In genomic region chr4:155019336-155019847, GRCm38 (mm10) we compare ENCODE assay signal across 9 mouse cellular contexts. TPM values are rescaled to one million over a fixed set of nuclear protein-coding genes. Genes with fewer than 3 reads are reported as not detected.
DNase-seq lines count a peak whose midpoint lies in the region; ATAC-seq and TF ChIP-seq lines count a peak whose summit lies in the region.
"Had no signal": no experiment of that assay in that cellular context is flagged by ENCODE, and none has a peak within 500 bp of the region (broad histone marks: within the 10 kb centered on the region; RNA-seq: fewer than 3 reads in every experiment).

No protein-coding gene starts in this region.

- peak; percentile 9 to 12 for DNase-seq in heart, adult 18-20 months
- no peak for DNase-seq in heart, adult 11 months
- peak; percentile 12 for DNase-seq in NIH3T3 (ENCODE audit: low read depth)
- peak; percentile 75 to 87 for DNase-seq in lung, postnatal 4 days
- peak; percentile 27 for DNase-seq in urinary bladder, postnatal 25 days (ENCODE audit: low spot score)
- no peak for DNase-seq in layer of hippocampus, postnatal 14 days (ENCODE audit: low spot score in 2 of 2)

- ATAC-seq in embryonic facial prominence, embryonic 12.5 days (ENCODE audit: insufficient number of reproducible peaks, insufficient read depth, low FRiP score, low TSS enrichment): peak; percentile 5; the same call in 1 of the 2 replicates
- ATAC-seq in intestine, postnatal 0 days: peak; percentile 61

- H3K36me3 ChIP-seq in embryonic facial prominence, embryonic 12.5 days: no peaks in the 10 kb centered on the region
- H3K36me3 ChIP-seq in intestine, postnatal 0 days (ENCODE audit: control insufficient read depth, insufficient read depth): no peaks in the 10 kb centered on the region

- H3K27ac ChIP-seq in embryonic facial prominence, embryonic 12.5 days: no peak overlapping the region
- H3K27ac ChIP-seq in intestine, postnatal 0 days (ENCODE audit: low read depth, low read length): no peak overlapping the region

- 0% methylated on average over 10 of the region's 10 CpGs for WGBS in embryonic facial prominence, embryonic 12.5 days
- WGBS in intestine, postnatal 0 days: under 1% methylated on average over 10 of the region's 10 CpGs

- peaks cover 22% of the 10 kb centered on the region for H3K4me1 ChIP-seq in embryonic facial prominence, embryonic 12.5 days
- peaks cover 5% of the 10 kb centered on the region; the same call in 1 of the 2 replicates for H3K4me1 ChIP-seq in intestine, postnatal 0 days (replicated peaks; ENCODE audit: control insufficient read depth, insufficient read depth, low read length)

- H3K4me2 ChIP-seq in embryonic facial prominence, embryonic 12.5 days (replicated peaks): peak overlapping the region; percentile 41
- peak overlapping the region; percentile 50 for H3K4me2 ChIP-seq in intestine, postnatal 0 days (replicated peaks; ENCODE audit: low read depth)

- TF ChIP-seq CTCF in intestine, postnatal 0 days (IDR thresholded peaks at IDR 0.05; ENCODE audit: low read depth): no peak

- no peaks in the 10 kb centered on the region for H3K9me3 ChIP-seq in embryonic facial prominence, embryonic 12.5 days
- H3K9me3 ChIP-seq in intestine, postnatal 0 days (ENCODE audit: control insufficient read depth): no peaks in the 10 kb centered on the region

- peak overlapping the region; percentile 16; the same call in 1 of the 2 replicates for H3K4me3 ChIP-seq in embryonic facial prominence, embryonic 12.5 days
- H3K4me3 ChIP-seq in intestine, postnatal 0 days (ENCODE audit: low read depth, low read length): no peak overlapping the region
- H3K4me3 ChIP-seq: myocyte had no signal

- no peak overlapping the region for H3K9ac ChIP-seq in embryonic facial prominence, embryonic 12.5 days
- H3K9ac ChIP-seq in intestine, postnatal 0 days (ENCODE audit: low read depth, low read length): no peak overlapping the region

- no peaks in the 10 kb centered on the region for H3K27me3 ChIP-seq in embryonic facial prominence, embryonic 12.5 days
- no peaks in the 10 kb centered on the region for H3K27me3 ChIP-seq in intestine, postnatal 0 days (replicated peaks; ENCODE audit: control insufficient read depth, insufficient read depth, low read length)

RNA-seq across cellular contexts. Expression of gene Plch2, which starts 37.2 kb away (rescaled TPM):
- under 1 TPM in 1 of 2 experiments, not detected in 1; 0.28 TPM for total RNA-seq in heart, adult 18-20 months (2021)
- polyA plus RNA-seq in embryonic facial prominence, embryonic 12.5 days (2016; fragmentation: Nextera tagmentation; extraction: Ambion mirVana): 3.6 and 5.7 TPM in 2 replicates
- polyA plus RNA-seq in intestine, postnatal 0 days (2015; fragmentation: Nextera tagmentation; extraction: Ambion mirVana): 5.3 and 5.7 TPM in 2 replicates
- 10 to 100 TPM; 90.9 to 97.9 TPM for total RNA-seq in layer of hippocampus, postnatal 14 days (2021)

RNA-seq across cellular contexts. Expression of gene Pex10, which starts 47.4 kb away (rescaled TPM):
- 10 to 100 TPM; 20.7 to 22.0 TPM for total RNA-seq in heart, adult 18-20 months (2021)
- polyA plus RNA-seq in embryonic facial prominence, embryonic 12.5 days (2016; fragmentation: Nextera tagmentation; extraction: Ambion mirVana): 23.3 and 23.7 TPM in 2 replicates
- polyA plus RNA-seq in intestine, postnatal 0 days (2015; fragmentation: Nextera tagmentation; extraction: Ambion mirVana): 11.7 and 12.9 TPM in 2 replicates
- total RNA-seq in layer of hippocampus, postnatal 14 days (2021): 10 to 100 TPM; 22.1 to 26.3 TPM

RNA-seq across cellular contexts. Expression of gene Pank4, which starts 55.5 kb away (rescaled TPM):
- total RNA-seq in heart, adult 18-20 months (2021): 10 to 100 TPM; 38.7 to 41.4 TPM
- polyA plus RNA-seq in embryonic facial prominence, embryonic 12.5 days (2016; fragmentation: Nextera tagmentation; extraction: Ambion mirVana): 56.0 and 62.2 TPM in 2 replicates
- polyA plus RNA-seq in intestine, postnatal 0 days (2015; fragmentation: Nextera tagmentation; extraction: Ambion mirVana): 10.9 and 11.5 TPM in 2 replicates
- 10 to 100 TPM; 29.8 to 35.0 TPM for total RNA-seq in layer of hippocampus, postnatal 14 days (2021)

RNA-seq across cellular contexts. Expression of gene Hes5, which starts 58.7 kb away (rescaled TPM):
- under 1 TPM; 0.31 to 0.67 TPM for total RNA-seq in heart, adult 18-20 months (2021)
- polyA plus RNA-seq in embryonic facial prominence, embryonic 12.5 days (2016; fragmentation: Nextera tagmentation; extraction: Ambion mirVana): 29.6 and 37.3 TPM in 2 replicates
- polyA plus RNA-seq in intestine, postnatal 0 days (2015; fragmentation: Nextera tagmentation; extraction: Ambion mirVana): 0.20 and 0.29 TPM in 2 replicates
- 10 to 100 TPM; 36.2 to 37.0 TPM for total RNA-seq in layer of hippocampus, postnatal 14 days (2021)
- polyA plus RNA-seq: myocyte had no signal

Comparison
In these comparisons a context has a peak if more than half of its experiments do, and no peak if none do; other contexts are left out.
1. DNase-seq: peak in heart, adult 18-20 months (2 of 2), NIH3T3 (single experiment), lung, postnatal 4 days (2 of 2) and urinary bladder, postnatal 25 days (single experiment); none in heart, adult 11 months (single experiment) and layer of hippocampus, postnatal 14 days (0 of 2).
2. RNA of gene Plch2, which starts 37.2 kb away (total RNA-seq): 90.9 to 97.9 TPM in layer of hippocampus, postnatal 14 days; 0.28 TPM in heart, adult 18-20 months; every median in the first group is over 10 times any median in the second.